Mouse (Mus musculus): ENCODE measurements around the gene Ltbp1. TPM values are rescaled to one million over a fixed set of nuclear protein-coding genes. Genes with fewer than 3 reads are reported as not detected.

The Ltbp1 gene
- polyA plus RNA-seq, 2 experiments: 83.3 to 104 TPM

- TF ChIP-seq POLR2A (IDR thresholded peaks at IDR 0.05; ENCODE audit: borderline replicate concordance, extremely low read depth, insufficient read depth, insufficient read length): no peak
- Histone ChIP-seq H3K4me3 (replicated peaks; ENCODE audit: low read length) (no peak overlapping the region), H3K36me3 (ENCODE audit: control insufficient read depth, insufficient read depth, low read length) (peaks cover 75% of the 10 kb centered on the region), H3K9me3 (ENCODE audit: control insufficient read depth, low read length) (no peaks in the 10 kb centered on the region), H3K27ac (replicated peaks; ENCODE audit: low read depth, low read length) (no peak overlapping the region; the same call in 1 of the 2 replicates), H3K27me3 (ENCODE audit: control insufficient read depth, insufficient read depth, low read length) (no peaks in the 10 kb centered on the region), H3K9ac (ENCODE audit: low read depth, low read length, severe bottlenecking) (no peak overlapping the region), H3K4me2 (replicated peaks; ENCODE audit: low read depth, low read length, severe bottlenecking) (no peak overlapping the region), H3K4me1 (ENCODE audit: control insufficient read depth, insufficient read depth, low read length) (no peaks in the 10 kb centered on the region)
- ATAC-seq (ENCODE audit: low FRiP score, low read depth) (no peak), DNase-seq (ENCODE audit: low spot score) (no peak)
- 76% methylated on average over 3 of the region's 3 CpGs for WGBS
Observed at GRCm38 (mm10) chr17:75293725-75294124, 288.4 kb downstream of the Ltbp1 start.

- TF ChIP-seq POLR2A (IDR thresholded peaks at IDR 0.05; ENCODE audit: borderline replicate concordance, extremely low read depth, insufficient read depth, insufficient read length): no peak
- no peak overlapping the region for H3K27ac ChIP-seq (replicated peaks; ENCODE audit: low read depth, low read length)
- H3K4me2 ChIP-seq (replicated peaks; ENCODE audit: low read depth, low read length, severe bottlenecking): no peak overlapping the region
- no peak overlapping the region for H3K4me3 ChIP-seq (replicated peaks; ENCODE audit: low read length)
- ATAC-seq (ENCODE audit: low FRiP score, low read depth) (no peak), DNase-seq (ENCODE audit: low spot score) (no peak)
- no peaks in the 10 kb centered on the region for H3K9me3 ChIP-seq (ENCODE audit: control insufficient read depth, low read length)
- no peaks in the 10 kb centered on the region for H3K4me1 ChIP-seq (ENCODE audit: control insufficient read depth, insufficient read depth, low read length)
- H3K36me3 ChIP-seq (ENCODE audit: control insufficient read depth, insufficient read depth, low read length): peaks cover 69% of the 10 kb centered on the region
- H3K27me3 ChIP-seq (ENCODE audit: control insufficient read depth, insufficient read depth, low read length): no peaks in the 10 kb centered on the region
- WGBS: 81% methylated on average over 4 of the region's 4 CpGs
- H3K9ac ChIP-seq (ENCODE audit: low read depth, low read length, severe bottlenecking): no peak overlapping the region
Observed at GRCm38 (mm10) chr17:75300908-75301307, 295.5 kb downstream of the Ltbp1 start.

- TF ChIP-seq POLR2A (IDR thresholded peaks at IDR 0.05; ENCODE audit: borderline replicate concordance, extremely low read depth, insufficient read depth, insufficient read length): no peak
- H3K27ac ChIP-seq (replicated peaks; ENCODE audit: low read depth, low read length): no peak overlapping the region
- H3K4me3 ChIP-seq (replicated peaks; ENCODE audit: low read length): no peak overlapping the region
- H3K9me3 ChIP-seq (ENCODE audit: control insufficient read depth, low read length): no peaks in the 10 kb centered on the region
- H3K27me3 ChIP-seq (ENCODE audit: control insufficient read depth, insufficient read depth, low read length): no peaks in the 10 kb centered on the region
- H3K9ac ChIP-seq (ENCODE audit: low read depth, low read length, severe bottlenecking): no peak overlapping the region
- 76% methylated on average over 1 of the region's 1 CpGs for WGBS
- peaks cover 40% of the 10 kb centered on the region for H3K36me3 ChIP-seq (ENCODE audit: control insufficient read depth, insufficient read depth, low read length)
- DNase-seq (ENCODE audit: low spot score) (no peak), ATAC-seq (ENCODE audit: low FRiP score, low read depth) (no peak)
- no peak overlapping the region for H3K4me2 ChIP-seq (replicated peaks; ENCODE audit: low read depth, low read length, severe bottlenecking)
- no peaks in the 10 kb centered on the region for H3K4me1 ChIP-seq (ENCODE audit: control insufficient read depth, insufficient read depth, low read length)
Observed at GRCm38 (mm10) chr17:75304807-75305420, 299.5 kb downstream of the Ltbp1 start.

- Histone ChIP-seq H3K27me3 (ENCODE audit: control insufficient read depth, insufficient read depth, low read length) (no peaks in the 10 kb centered on the region), H3K27ac (replicated peaks; ENCODE audit: low read depth, low read length) (no peak overlapping the region), H3K4me2 (replicated peaks; ENCODE audit: low read depth, low read length, severe bottlenecking) (no peak overlapping the region), H3K9ac (ENCODE audit: low read depth, low read length, severe bottlenecking) (no peak overlapping the region), H3K4me1 (ENCODE audit: control insufficient read depth, insufficient read depth, low read length) (no peaks in the 10 kb centered on the region), H3K9me3 (ENCODE audit: control insufficient read depth, low read length) (no peaks in the 10 kb centered on the region), H3K36me3 (ENCODE audit: control insufficient read depth, insufficient read depth, low read length) (peaks cover 39% of the 10 kb centered on the region), H3K4me3 (replicated peaks; ENCODE audit: low read length) (no peak overlapping the region)
- no peak for TF ChIP-seq POLR2A (IDR thresholded peaks at IDR 0.05; ENCODE audit: borderline replicate concordance, extremely low read depth, insufficient read depth, insufficient read length)
- 100% methylated on average over 1 of the region's 1 CpGs for whole genome bisulfite sequencing
- ATAC-seq (ENCODE audit: low FRiP score, low read depth) (no peak), DNase-seq (ENCODE audit: low spot score) (no peak)
Observed at GRCm38 (mm10) chr17:75305714-75306113, 300.3 kb downstream of the Ltbp1 start.

GRCm38 (mm10) chr17:75307070-75308011 is 302.0 kb downstream of the Ltbp1 start:
- TF ChIP-seq POLR2A (IDR thresholded peaks at IDR 0.05; ENCODE audit: borderline replicate concordance, extremely low read depth, insufficient read depth, insufficient read length): no peak
- peaks cover 42% of the 10 kb centered on the region for H3K36me3 ChIP-seq (ENCODE audit: control insufficient read depth, insufficient read depth, low read length)
- H3K27ac ChIP-seq (replicated peaks; ENCODE audit: low read depth, low read length): peak overlapping the region; percentile 43; the same call in 1 of the 2 replicates
- ATAC-seq (ENCODE audit: low FRiP score, low read depth) (no peak), DNase-seq (ENCODE audit: low spot score) (no peak)
- no peaks in the 10 kb centered on the region for H3K9me3 ChIP-seq (ENCODE audit: control insufficient read depth, low read length)
- H3K4me2 ChIP-seq (replicated peaks; ENCODE audit: low read depth, low read length, severe bottlenecking): no peak overlapping the region
- no peak overlapping the region for H3K4me3 ChIP-seq (replicated peaks; ENCODE audit: low read length)
- H3K4me1 ChIP-seq (ENCODE audit: control insufficient read depth, insufficient read depth, low read length): no peaks in the 10 kb centered on the region
- H3K27me3 ChIP-seq (ENCODE audit: control insufficient read depth, insufficient read depth, low read length): no peaks in the 10 kb centered on the region
- H3K9ac ChIP-seq (ENCODE audit: low read depth, low read length, severe bottlenecking): no peak overlapping the region
- WGBS: 52% methylated on average over 18 of the region's 18 CpGs
